Mouse (Mus musculus) gastrocnemius, postnatal 14 days (tissue): Measurements from ENCODE around the gene Olfr709-ps1. TPM values are rescaled to one million over a fixed set of nuclear protein-coding genes. Genes with fewer than 3 reads are reported as not detected.
"Not testable (repeated sequence)": the region's sequence is repeated elsewhere in the genome, so short reads cannot be mapped to it uniquely, and the experiment has no call there.

ENCODE experiments used
- DNase-seq: peaks from one replicate; pipeline ENCODE4 v3.0.0; 2021; ENCODE audit warnings: mixed read lengths
- intact Hi-C: fragments of 180-260 bp; cut with DNase I; formaldehyde crosslinking; loops from one replicate; pipeline ENCODE4 v1.15.1; 2025; ENCODE audit warnings: low total_unique reads
- long read RNA-seq, 2 experiments: library from polyadenylated mRNA; stranded (forward); transcript quantifications; one replicate each; pipeline ENCODE4 v2.0.0; 2021
- total RNA-seq, 2 experiments: library from RNA; stranded (reverse); gene quantifications; 2 replicates each; pipeline ENCODE4 v1.2.3; 2021

The Olfr709-ps1 gene
- total RNA-seq: under 1 TPM in 1 of 2 experiments, not detected in 1; 0.04 TPM
- long read RNA-seq, experiment 1: 0 reads
- long read RNA-seq, experiment 2: 0 reads

GRCm38 (mm10) chr7:106932119-106932518, at the start of gene Olfr709-ps1:
Gene Olfr709-ps1, minus strand, starts transcription at chr7:106932219.
- DNase-seq: no peak
- intact Hi-C loops: no loop called here

- no peak for DNase-seq
- intact Hi-C loops: no loop called here
Observed at GRCm38 (mm10) chr7:106975353-106975752, 43.3 kb upstream of the Olfr709-ps1 start, which contains the start of gene Olfr711. Gene Olfr711, minus strand, starts transcription at chr7:106975453.

- DNase-seq, intact Hi-C loops: not testable (repeated sequence)
Observed at GRCm38 (mm10) chr7:106967503-106967902, 35.5 kb upstream of the Olfr709-ps1 start.

GRCm38 (mm10) chr7:106963837-106964236, 31.8 kb upstream of the Olfr709-ps1 start, which contains the start of gene Olfr6:
Gene Olfr6, minus strand, starts transcription at chr7:106963937.
- DNase-seq: no peak
- intact Hi-C loops: no loop called here

- intact Hi-C loops: no loop called here
- no peak for DNase-seq
Observed at GRCm38 (mm10) chr7:106948212-106948611, 16.2 kb upstream of the Olfr709-ps1 start, which contains the start of gene Olfr710. Gene Olfr710, minus strand, starts transcription at chr7:106948312.

- intact Hi-C loops, DNase-seq: not testable (repeated sequence)
Observed at GRCm38 (mm10) chr7:106920961-106921360, 11.1 kb downstream of the Olfr709-ps1 start.

- intact Hi-C loops: no loop called here
- no peak for DNase-seq
Observed at GRCm38 (mm10) chr7:106907676-106908075, 24.3 kb downstream of the Olfr709-ps1 start, which contains the start of gene Olfr1532-ps1. Gene Olfr1532-ps1, plus strand, starts transcription at chr7:106908001.

- DNase-seq, intact Hi-C loops: not testable (repeated sequence)
Observed at GRCm38 (mm10) chr7:106901141-106901540, 30.9 kb downstream of the Olfr709-ps1 start, which contains the start of gene Olfr707. Gene Olfr707, minus strand, starts transcription at chr7:106901241.

- no peak for DNase-seq
- intact Hi-C loops: no loop called here
Observed at GRCm38 (mm10) chr7:106888062-106888461, 44.0 kb downstream of the Olfr709-ps1 start, which contains the start of gene Olfr706. Gene Olfr706, minus strand, starts transcription at chr7:106888162.

- no peak for DNase-seq
- intact Hi-C loops: no loop called here
Observed at GRCm38 (mm10) chr7:106876791-106877190, 55.2 kb downstream of the Olfr709-ps1 start, which contains the start of gene Olfr705. Gene Olfr705, minus strand, starts transcription at chr7:106876891.

Other genes with a start within 250 kb of the Olfr709-ps1 start
- gene Olfr694, start 240.4 kb downstream of the Olfr709-ps1 start, total RNA-seq: not detected
- not detected for gene Olfr695, start 215.8 kb downstream of the Olfr709-ps1 start, total RNA-seq
- not detected for gene Olfr697, start 189.8 kb downstream of the Olfr709-ps1 start, total RNA-seq
- not detected for gene Olfr698, start 176.8 kb downstream of the Olfr709-ps1 start, total RNA-seq
- not detected for gene Olfr699, start 139.0 kb downstream of the Olfr709-ps1 start, total RNA-seq
- not detected for gene Olfr700, start 123.4 kb downstream of the Olfr709-ps1 start, total RNA-seq
- not detected for gene Olfr701, start 118.1 kb downstream of the Olfr709-ps1 start, total RNA-seq
- gene Olfr702, start 98.3 kb downstream of the Olfr709-ps1 start, total RNA-seq: not detected
- gene Olfr703, start 88.9 kb downstream of the Olfr709-ps1 start, total RNA-seq: not detected
- gene Olfr704, start 69.0 kb downstream of the Olfr709-ps1 start, total RNA-seq: not detected
- not detected for gene Olfr705, start 55.3 kb downstream of the Olfr709-ps1 start, total RNA-seq
- not detected for gene Olfr706, start 44.1 kb downstream of the Olfr709-ps1 start, total RNA-seq
- not detected for gene Olfr707, start 31.0 kb downstream of the Olfr709-ps1 start, total RNA-seq
- gene Olfr1532-ps1, start 24.2 kb downstream of the Olfr709-ps1 start, total RNA-seq: not detected
- gene Olfr710, start 16.1 kb upstream of the Olfr709-ps1 start, total RNA-seq: not detected
- gene Olfr6, start 31.7 kb upstream of the Olfr709-ps1 start, total RNA-seq: not detected
- gene Olfr711, start 43.2 kb upstream of the Olfr709-ps1 start, total RNA-seq: not detected
- gene Olfr2, start 73.9 kb upstream of the Olfr709-ps1 start, total RNA-seq: not detected
- gene Olfr713, start 99.0 kb upstream of the Olfr709-ps1 start, total RNA-seq: not detected
- gene Olfr714, start 138.8 kb upstream of the Olfr709-ps1 start, total RNA-seq: not detected
- gene Olfr17, start 161.0 kb upstream of the Olfr709-ps1 start, total RNA-seq: not detected
- not detected for gene Olfr715b, start 178.2 kb upstream of the Olfr709-ps1 start, total RNA-seq
- not detected for gene Olfr715, start 198.9 kb upstream of the Olfr709-ps1 start, total RNA-seq
- not detected for gene Olfr716, start 206.1 kb upstream of the Olfr709-ps1 start, total RNA-seq
- gene Nlrp14, start 234.8 kb upstream of the Olfr709-ps1 start, total RNA-seq: not detected